ENCODE assay signal across 9 mouse cellular contexts in genomic region chr10:99459171-99459660, GRCm38 (mm10).
DNase-seq lines count a peak whose midpoint lies in the region; ATAC-seq and TF ChIP-seq lines count a peak whose summit lies in the region.
"Had no signal": no experiment of that assay in that cellular context is flagged by ENCODE, and none has a peak within 500 bp of the region (broad histone marks: within the 10 kb centered on the region; RNA-seq: fewer than 3 reads in every experiment).

No protein-coding gene starts in this region.

- no peaks in the 10 kb centered on the region for H3K36me3 ChIP-seq in heart, postnatal 0 days (replicated peaks; ENCODE audit: control insufficient read depth, insufficient read depth, low read length)
- no peaks in the 10 kb centered on the region for H3K36me3 ChIP-seq in neural tube, embryonic 11.5 days (ENCODE audit: control insufficient read depth, insufficient read depth, low read length)
- no peaks in the 10 kb centered on the region for H3K36me3 ChIP-seq in neural tube, embryonic 15.5 days
- H3K36me3 ChIP-seq in embryonic facial prominence, embryonic 14.5 days (ENCODE audit: control insufficient read depth, insufficient read depth, low read length): no peaks in the 10 kb centered on the region
- no peaks in the 10 kb centered on the region for H3K36me3 ChIP-seq in splenic B cell, adult 2 months (ENCODE audit: control insufficient read depth, insufficient read depth, low read length, poor library complexity, severe bottlenecking)
- H3K36me3 ChIP-seq: hindbrain, embryonic 15.5 days had no signal

- H3K4me2 ChIP-seq in heart, postnatal 0 days (ENCODE audit: low read depth, low read length): peak overlapping the region; percentile 19; the same call in 1 of the 2 replicates
- no peak overlapping the region for H3K4me2 ChIP-seq in neural tube, embryonic 11.5 days (ENCODE audit: low read depth)
- no peak overlapping the region for H3K4me2 ChIP-seq in neural tube, embryonic 15.5 days
- H3K4me2 ChIP-seq in embryonic facial prominence, embryonic 14.5 days (ENCODE audit: low read depth, low read length): 0 out of 2 replicates have a peak overlapping the region, but pooled peaks have one; percentile 0
- H3K4me2 ChIP-seq: hindbrain, embryonic 15.5 days had no signal

- no peak overlapping the region for H3K4me3 ChIP-seq in heart, postnatal 0 days (ENCODE audit: low read depth, low read length)
- H3K4me3 ChIP-seq in neural tube, embryonic 11.5 days (ENCODE audit: low read depth, low read length): no peak overlapping the region
- no peak overlapping the region for H3K4me3 ChIP-seq in neural tube, embryonic 15.5 days (replicated peaks)
- H3K4me3 ChIP-seq in embryonic facial prominence, embryonic 14.5 days (ENCODE audit: low read depth, low read length): no peak overlapping the region
- H3K4me3 ChIP-seq: hindbrain, embryonic 15.5 days had no signal

- 83% methylated on average over 9 of the region's 9 CpGs for WGBS in heart, postnatal 0 days
- WGBS in neural tube, embryonic 11.5 days: 79% methylated on average over 7 of the region's 9 CpGs
- WGBS in neural tube, embryonic 15.5 days: 87% methylated on average over 9 of the region's 9 CpGs
- 71% methylated on average over 9 of the region's 9 CpGs for WGBS in embryonic facial prominence, embryonic 14.5 days

- no peak for TF ChIP-seq EP300 in heart, postnatal 0 days (IDR thresholded peaks at IDR 0.05; ENCODE audit: low read depth)

- DNase-seq in heart, postnatal 0 days (ENCODE audit: low spot score): no peak
- no peak for DNase-seq in heart, adult 9 months (ENCODE audit: low spot score in 2 of 2)
- DNase-seq in neural tube, embryonic 11.5 days (ENCODE audit: low spot score): no peak
- no peak for DNase-seq in embryonic facial prominence, embryonic 14.5 days (ENCODE audit: low spot score)
- DNase-seq in splenic B cell, adult 2 months (ENCODE audit: low read depth, low spot score): peak; percentile 76
- DNase-seq in left cerebral cortex, postnatal 10 days (ENCODE audit: extremely low spot score in 1 of 2, low spot score in 2 of 2): no peak

- no peak for ATAC-seq in heart, postnatal 0 days (ENCODE audit: insufficient read depth, low read depth)
- no peak for ATAC-seq in neural tube, embryonic 11.5 days (ENCODE audit: insufficient read depth, low FRiP score, low TSS enrichment)
- ATAC-seq in neural tube, embryonic 15.5 days (ENCODE audit: low FRiP score): no peak
- ATAC-seq in embryonic facial prominence, embryonic 14.5 days (ENCODE audit: low read depth): no peak
- ATAC-seq: forebrain, embryonic 14.5 days had no signal

- peaks cover 7% of the 10 kb centered on the region; the same call in 1 of the 2 replicates for H3K4me1 ChIP-seq in heart, postnatal 0 days (ENCODE audit: control insufficient read depth, insufficient read depth)
- H3K4me1 ChIP-seq in neural tube, embryonic 11.5 days (ENCODE audit: control insufficient read depth, insufficient read depth, low read length): peaks cover 3% of the 10 kb centered on the region; the same call in 1 of the 2 replicates
- peaks cover 12% of the 10 kb centered on the region for H3K4me1 ChIP-seq in neural tube, embryonic 15.5 days
- H3K4me1 ChIP-seq in embryonic facial prominence, embryonic 14.5 days (ENCODE audit: control insufficient read depth, insufficient read depth, low read length): no peaks in the 10 kb centered on the region

- no peak overlapping the region for H3K9ac ChIP-seq in heart, postnatal 0 days (replicated peaks; ENCODE audit: low read depth, low read length)
- no peak overlapping the region for H3K9ac ChIP-seq in neural tube, embryonic 11.5 days (ENCODE audit: low read length)
- H3K9ac ChIP-seq in neural tube, embryonic 15.5 days (replicated peaks): no peak overlapping the region
- H3K9ac ChIP-seq in embryonic facial prominence, embryonic 14.5 days (ENCODE audit: low read depth, low read length): no peak overlapping the region
- H3K9ac ChIP-seq: hindbrain, embryonic 15.5 days had no signal

- 0 out of 2 replicates have a peak overlapping the region, but pooled peaks have one; percentile 8 for H3K27ac ChIP-seq in heart, postnatal 0 days (ENCODE audit: low read depth)
- 0 out of 2 replicates have a peak overlapping the region, but pooled peaks have one; percentile 20 for H3K27ac ChIP-seq in neural tube, embryonic 11.5 days (ENCODE audit: low read depth, low read length)
- no peak overlapping the region for H3K27ac ChIP-seq in neural tube, embryonic 15.5 days (replicated peaks)
- no peak overlapping the region; the same call in 1 of the 2 replicates for H3K27ac ChIP-seq in embryonic facial prominence, embryonic 14.5 days (replicated peaks; ENCODE audit: low read depth, low read length)
- H3K27ac ChIP-seq: hindbrain, embryonic 15.5 days had no signal

- intact Hi-C loops in left cerebral cortex, postnatal 10 days (cut with DNase I): no loop called here

- no peaks in the 10 kb centered on the region for H3K9me3 ChIP-seq in heart, postnatal 0 days (replicated peaks; ENCODE audit: control insufficient read depth, low read length)
- no peaks in the 10 kb centered on the region for H3K9me3 ChIP-seq in neural tube, embryonic 11.5 days (ENCODE audit: control insufficient read depth, low read length)
- H3K9me3 ChIP-seq in neural tube, embryonic 15.5 days (replicated peaks): no peaks in the 10 kb centered on the region
- no peaks in the 10 kb centered on the region for H3K9me3 ChIP-seq in embryonic facial prominence, embryonic 14.5 days (ENCODE audit: control insufficient read depth, low read length)
- H3K9me3 ChIP-seq: hindbrain, embryonic 15.5 days had no signal

- no peak for TF ChIP-seq CTCF in heart, postnatal 0 days (IDR thresholded peaks at IDR 0.05; ENCODE audit: low read depth)

- H3K27me3 ChIP-seq in heart, postnatal 0 days (ENCODE audit: control insufficient read depth, insufficient read depth, low read length): no peaks in the 10 kb centered on the region
- no peaks in the 10 kb centered on the region for H3K27me3 ChIP-seq in neural tube, embryonic 11.5 days (ENCODE audit: control insufficient read depth, insufficient read depth, low read length)
- H3K27me3 ChIP-seq in neural tube, embryonic 15.5 days (replicated peaks): no peaks in the 10 kb centered on the region
- H3K27me3 ChIP-seq in embryonic facial prominence, embryonic 14.5 days (replicated peaks; ENCODE audit: control insufficient read depth, insufficient read depth, low read length): no peaks in the 10 kb centered on the region
- H3K27me3 ChIP-seq in splenic B cell, adult 2 months (ENCODE audit: control insufficient read depth, insufficient read depth, low read length, poor library complexity, severe bottlenecking): no peaks in the 10 kb centered on the region

Comparison
In these comparisons a context has a peak if more than half of its experiments do, and no peak if none do; other contexts are left out.
1. H3K27ac ChIP-seq: peak in heart, postnatal 0 days (single experiment) and neural tube, embryonic 11.5 days (single experiment); none in neural tube, embryonic 15.5 days (single experiment) and embryonic facial prominence, embryonic 14.5 days (single experiment).
2. H3K4me2 ChIP-seq: peak in heart, postnatal 0 days (single experiment) and embryonic facial prominence, embryonic 14.5 days (single experiment); none in neural tube, embryonic 11.5 days (single experiment) and neural tube, embryonic 15.5 days (single experiment).